Mouse (Mus musculus) T-cell, adult 2 months (primary cell): ENCODE measurements around the gene Tmem182.
A peak's percentile ranks its signal among the peaks of the same experiment; 100 is the strongest.

ENCODE experiments used
- DNase-seq: peaks from one replicate; pipeline ENCODE4 v3.0.0; 2022; ENCODE audit warnings: low spot score

The Tmem182 gene

GRCm38 (mm10) chr1:40799121-40799520 lies 6.3 kb upstream of the Tmem182 start:
- no peak for DNase-seq

GRCm38 (mm10) chr1:40800908-40801307 lies 4.5 kb upstream of the Tmem182 start:
- no peak for DNase-seq

DNA sequence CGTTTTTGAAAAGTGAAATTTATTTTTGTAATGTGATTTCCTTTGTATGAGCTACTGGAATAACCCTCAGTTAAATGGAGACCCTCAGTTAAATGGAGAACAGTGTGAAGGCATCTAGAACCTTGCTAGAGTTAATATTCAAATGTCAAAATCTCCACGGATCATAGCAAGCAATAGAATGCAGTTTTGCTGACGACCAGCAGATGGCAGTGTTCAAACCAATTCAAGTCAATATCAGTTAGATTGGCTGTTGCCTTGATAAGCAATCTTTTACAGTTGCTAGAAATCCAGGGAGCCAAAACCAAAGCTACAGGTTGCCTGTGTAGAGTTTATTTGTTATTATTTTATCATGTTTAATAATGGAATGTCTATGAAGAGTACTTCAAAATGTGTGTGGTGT lies 2.6 kb upstream of the Tmem182 start:
- DNase-seq, result peak; percentile 35

- DNase-seq, result no peak
Observed at GRCm38 (mm10) chr1:40804118-40804517, 1.3 kb upstream of the Tmem182 start.

DNA sequence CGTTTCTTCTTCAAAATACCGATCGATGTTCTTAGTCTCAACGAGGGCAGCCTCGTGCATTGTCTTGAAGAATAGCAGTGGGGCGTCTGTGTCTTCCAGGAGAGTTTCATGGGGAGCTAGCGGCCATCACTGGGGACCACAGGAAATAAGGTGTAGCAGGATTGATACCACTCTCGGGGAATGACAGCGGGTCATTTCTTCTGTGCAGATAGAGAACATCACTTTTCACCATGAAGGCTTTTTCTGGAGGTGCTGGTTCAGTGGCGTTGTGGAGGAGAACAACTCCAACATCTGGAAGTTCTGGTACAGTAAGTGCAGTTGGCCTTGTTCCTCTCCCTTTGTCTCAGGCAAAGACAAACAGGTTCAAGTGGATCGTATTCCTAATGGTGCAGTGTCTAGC lies 490 bp downstream of the Tmem182 start:
- DNase-seq, result no peak

DNA sequence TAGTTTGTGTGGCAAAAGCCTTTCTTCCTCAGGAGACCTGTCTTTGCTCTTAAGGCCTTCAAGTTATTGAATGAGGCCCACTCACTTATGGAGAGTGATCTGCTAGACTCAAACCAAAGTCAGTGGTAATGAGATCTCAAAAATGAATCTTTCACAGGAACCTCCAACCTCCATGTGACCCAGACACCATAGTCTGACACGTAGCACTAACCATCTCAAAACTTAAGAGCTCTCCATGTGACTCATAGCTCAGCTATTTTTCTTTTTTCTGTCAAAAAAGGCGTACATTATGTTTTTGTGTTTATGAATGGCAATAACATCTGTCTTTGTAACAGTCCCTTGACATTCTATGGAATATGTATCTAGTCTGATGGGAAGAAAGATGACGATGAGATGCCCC lies 3.2 kb downstream of the Tmem182 start:
- no peak for DNase-seq

DNA sequence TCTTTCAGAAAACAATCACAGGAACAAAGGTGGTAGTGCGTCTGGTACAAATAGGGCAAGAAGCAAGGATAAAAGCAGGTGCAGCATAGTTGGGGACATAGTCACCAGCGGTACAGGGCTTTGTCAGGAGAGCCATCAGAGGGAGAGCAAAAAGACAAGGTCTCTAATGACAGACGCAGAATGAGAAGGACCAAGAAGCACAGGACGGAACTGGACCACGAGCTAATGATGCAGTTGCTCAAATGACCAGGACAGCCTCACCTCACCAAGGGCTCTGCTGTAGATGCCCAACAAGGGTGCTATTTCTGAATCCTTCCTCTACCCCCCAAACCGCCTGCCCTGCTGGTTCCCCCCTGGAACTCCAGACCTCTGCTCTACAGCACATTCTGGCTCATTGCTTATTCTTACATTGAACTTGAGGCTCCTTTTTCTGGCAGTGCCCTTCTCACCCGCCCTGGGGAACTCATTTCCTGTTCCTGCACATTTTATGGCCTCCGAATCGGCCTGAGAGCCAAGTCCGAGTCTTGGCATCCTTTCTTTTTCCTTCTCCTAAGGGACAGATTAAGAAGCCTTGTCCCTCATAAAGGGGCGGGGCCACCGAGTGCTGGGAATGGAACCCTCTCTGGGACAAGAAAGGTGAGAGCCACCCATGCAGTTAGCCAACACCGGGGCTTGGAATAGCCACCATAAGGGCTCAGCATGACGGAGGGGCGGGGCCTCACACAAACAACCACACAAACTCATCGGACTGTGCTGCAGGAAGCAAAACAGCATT lies 9.9 kb downstream of the Tmem182 start:
- DNase-seq, result no peak

GRCm38 (mm10) chr1:40824517-40824916 lies 19.1 kb downstream of the Tmem182 start:
- no peak for DNase-seq

DNA sequence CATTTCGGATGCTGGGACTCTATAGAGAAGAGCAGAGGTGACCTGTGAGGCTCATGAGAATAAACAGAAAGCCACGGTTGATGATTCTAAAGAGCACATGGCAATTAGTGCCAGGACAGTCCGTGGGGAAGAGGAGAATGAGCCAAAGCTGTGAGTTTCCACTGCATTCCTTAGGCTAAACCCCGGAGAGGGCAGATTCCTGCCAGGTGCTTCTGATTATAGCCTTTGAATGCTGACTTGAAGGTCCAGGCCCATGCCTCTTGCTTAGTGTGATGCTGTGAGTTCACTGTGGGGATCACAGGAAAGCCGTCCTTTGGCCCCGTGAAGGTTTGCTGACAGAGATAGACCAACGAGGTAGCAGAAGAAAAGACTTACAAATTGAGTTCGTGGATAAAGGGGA lies 19.5 kb downstream of the Tmem182 start:
- DNase-seq, result no peak

DNA sequence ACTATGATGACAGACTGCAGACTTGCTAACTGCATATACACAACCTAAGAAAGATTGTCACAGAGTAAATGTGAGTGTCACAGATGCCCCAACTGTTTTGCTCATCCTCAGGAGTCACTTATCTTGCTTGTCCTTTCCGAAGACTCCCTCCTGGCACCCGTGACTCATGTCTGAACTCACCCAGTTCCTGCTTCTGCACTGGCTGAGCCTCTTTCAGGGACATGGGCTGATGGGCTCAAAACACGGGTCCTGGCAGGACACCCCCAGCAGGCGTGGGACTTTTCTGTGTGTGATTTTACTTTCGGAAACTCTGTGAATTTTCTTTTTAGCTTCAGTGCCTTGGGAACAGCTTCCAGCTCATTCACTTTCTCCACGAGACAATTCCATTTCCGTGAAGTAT lies 20.4 kb downstream of the Tmem182 start:
- DNase-seq, result no peak

GRCm38 (mm10) chr1:40829213-40829914 lies 24.0 kb downstream of the Tmem182 start:
- no peak for DNase-seq

DNA sequence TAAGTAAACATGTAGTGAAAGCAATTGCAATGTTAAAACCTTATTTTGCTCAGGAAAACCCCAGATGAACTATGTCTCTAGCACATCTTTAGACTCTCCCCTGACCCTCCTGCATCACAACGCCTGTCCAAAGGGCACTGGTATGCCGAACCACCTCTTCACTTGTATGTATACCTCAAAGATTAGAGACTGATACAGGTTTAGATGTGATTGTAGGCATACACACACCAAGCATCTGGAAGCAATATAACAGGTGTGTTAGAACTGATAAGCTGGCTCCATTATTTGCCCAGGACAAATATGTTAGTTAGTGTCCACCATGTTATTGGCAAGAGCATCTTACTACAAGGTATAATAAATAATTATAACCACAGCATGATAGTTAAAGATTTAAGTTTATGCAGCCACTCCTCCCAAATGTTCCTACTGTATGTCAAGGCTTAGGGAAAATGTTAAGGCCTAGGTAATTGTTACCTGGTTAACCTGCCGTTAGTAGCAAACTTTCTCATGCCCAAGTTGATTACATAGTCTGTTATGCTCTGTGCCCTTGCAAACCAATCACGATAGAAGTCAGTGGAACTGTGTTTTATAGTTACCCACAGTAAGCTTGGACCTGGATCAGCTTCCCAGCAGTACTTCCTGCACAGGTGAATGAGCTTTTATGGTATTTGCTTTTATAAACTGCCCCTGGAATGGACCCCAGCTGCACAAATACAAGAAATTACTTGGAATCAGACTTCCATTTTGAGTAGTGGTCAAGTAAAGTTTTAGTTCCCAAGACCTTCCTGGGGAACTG lies 25.5 kb downstream of the Tmem182 start:
- no peak for DNase-seq

DNA sequence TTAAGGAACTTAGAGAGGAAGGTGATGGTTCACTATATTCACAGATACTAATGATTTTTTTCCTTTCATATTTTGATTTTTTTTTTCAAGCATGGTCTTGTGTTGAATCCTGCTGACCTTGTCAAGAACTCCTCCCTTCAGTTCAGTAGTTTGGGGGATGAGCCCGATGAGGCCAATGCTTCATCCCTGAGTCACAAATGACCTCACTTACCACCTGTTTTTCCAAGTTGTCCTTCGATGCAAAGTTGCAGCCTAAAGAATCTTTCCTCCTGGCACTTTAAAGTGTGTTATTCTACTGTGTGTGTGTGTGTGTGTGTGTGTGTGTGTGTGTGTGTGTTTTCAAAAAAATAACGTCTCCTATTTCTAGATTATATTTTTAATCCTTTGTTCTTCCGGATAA lies 30.1 kb downstream of the Tmem182 start:
- DNase-seq, result no peak

DNA sequence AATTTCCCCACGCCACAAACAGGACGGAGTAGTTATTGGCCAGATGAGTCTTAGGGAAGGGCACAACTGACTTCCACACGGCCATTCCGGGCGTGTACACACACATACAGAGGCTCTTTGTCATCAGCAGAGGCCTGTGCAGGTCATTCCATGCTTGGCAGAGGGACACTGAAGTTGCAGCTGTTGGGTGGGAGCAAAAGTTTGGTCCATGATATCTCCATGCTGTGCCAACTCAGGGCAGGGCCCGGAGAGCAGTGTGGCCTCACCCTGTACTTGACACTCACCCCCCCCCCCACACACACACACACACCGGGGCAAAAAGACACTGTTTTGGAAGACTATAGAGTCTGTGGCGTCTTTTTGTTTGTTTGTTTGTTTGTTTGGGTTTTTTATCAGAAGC lies 35.2 kb downstream of the Tmem182 start:
- no peak for DNase-seq

DNA sequence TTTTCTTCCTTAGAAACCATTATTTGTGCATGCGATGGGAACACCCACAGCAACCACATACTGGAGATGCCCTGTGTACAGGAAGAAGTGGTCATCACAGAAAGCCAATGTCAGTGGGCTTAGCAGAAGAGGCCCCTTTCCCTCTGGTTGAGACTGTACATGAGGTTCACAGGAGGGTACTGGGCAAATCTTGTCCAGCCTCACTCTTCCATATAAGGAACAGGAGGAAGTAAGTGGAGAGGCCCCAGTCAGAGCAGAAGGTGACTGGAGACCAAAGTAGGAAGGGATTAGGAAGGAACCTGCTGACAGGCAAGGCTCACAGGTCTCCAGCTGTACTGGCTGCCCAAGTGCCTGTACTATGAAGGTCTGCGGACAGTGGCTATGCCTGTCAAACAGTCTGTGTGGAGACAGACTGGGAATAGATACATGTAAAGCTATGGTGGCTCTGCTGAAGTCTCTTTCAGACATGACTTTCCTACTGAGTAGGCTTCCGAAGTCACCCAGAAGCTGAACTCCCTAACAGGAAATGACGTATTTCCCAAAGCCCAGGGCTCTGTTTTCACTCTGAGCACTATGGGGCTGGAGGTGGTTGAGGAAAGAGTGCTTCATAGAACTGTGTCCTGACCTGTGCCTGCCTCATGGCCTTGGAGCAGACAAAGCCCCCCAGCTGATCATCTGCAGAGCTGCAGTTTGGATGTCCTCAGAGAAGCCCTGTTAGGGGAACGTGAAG lies 35.8 kb downstream of the Tmem182 start:
- DNase-seq, result no peak

- no peak for DNase-seq
Observed at GRCm38 (mm10) chr1:40844616-40845015, 39.2 kb downstream of the Tmem182 start.

GRCm38 (mm10) chr1:40847196-40847938 lies 42.0 kb downstream of the Tmem182 start:
- DNase-seq, result no peak

GRCm38 (mm10) chr1:40851286-40851685 lies 45.9 kb downstream of the Tmem182 start:
- DNase-seq, result no peak

DNA sequence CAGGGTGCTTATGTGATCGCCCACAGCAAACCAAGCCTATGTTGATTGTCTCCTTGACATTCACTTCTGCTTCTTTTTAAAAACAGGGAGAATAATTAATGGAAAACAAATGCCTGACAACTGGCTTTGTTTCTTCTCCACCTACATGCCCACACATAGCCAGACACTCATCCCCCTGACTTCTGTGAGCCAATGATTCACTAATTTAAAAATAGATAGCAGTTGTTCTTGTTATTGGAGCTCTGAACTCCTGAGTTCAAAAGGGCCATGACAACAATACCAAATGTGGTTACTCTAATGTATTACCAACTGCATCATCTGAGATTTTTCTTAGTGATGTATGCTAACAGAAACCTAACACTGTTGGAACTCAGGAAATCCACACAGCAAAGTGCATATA lies 49.9 kb downstream of the Tmem182 start:
- no peak for DNase-seq

- no peak for DNase-seq
Observed at GRCm38 (mm10) chr1:40856846-40857636, 51.6 kb downstream of the Tmem182 start.

- DNase-seq, result no peak
Observed at GRCm38 (mm10) chr1:40865043-40865442, 59.6 kb downstream of the Tmem182 start.
